Mouse (Mus musculus) gastrocnemius, postnatal 36 days (tissue): ENCODE measurements around the gene Hrh2. TPM values are rescaled to one million over a fixed set of nuclear protein-coding genes. Genes with fewer than 3 reads are reported as not detected.

Experiments
- DNase-seq, 2 experiments: peaks; one replicate each; pipeline ENCODE4 v3.0.0; 2022
- intact Hi-C: fragments of 180-260 bp; cut with DNase I; formaldehyde crosslinking; loops from one replicate; pipeline ENCODE4 v1.15.1; 2025
- total RNA-seq, 2 experiments: library from RNA; stranded (reverse); gene quantifications; 2 replicates each; pipeline ENCODE4 v1.2.3; 2021

Gene Hrh2
- total RNA-seq, 2 experiments from 2014 or later: 0.10 TPM; not detected in 1

- intact Hi-C loops: no loop called here
- DNase-seq: no peak
Measured at GRCm38 (mm10) chr13:54215266-54215665, 23.3 kb downstream of the Hrh2 start.

- intact Hi-C loops: no loop called here
- no peak for DNase-seq
Measured at GRCm38 (mm10) chr13:54215777-54216316, 23.9 kb downstream of the Hrh2 start.

GRCm38 (mm10) chr13:54218341-54218740 lies 26.4 kb downstream of the Hrh2 start:
- intact Hi-C loops: no loop called here
- no peak for DNase-seq

- intact Hi-C loops: no loop called here
- no peak for DNase-seq
Measured at GRCm38 (mm10) chr13:54221631-54222179, 29.8 kb downstream of the Hrh2 start.

- DNase-seq: no peak
- intact Hi-C loops: no loop called here
Measured at GRCm38 (mm10) chr13:54222921-54223769, 31.2 kb downstream of the Hrh2 start.

- peak in 1 of 2 experiments; percentile 25 for DNase-seq
- intact Hi-C loops: loop anchor here (2.0 kb wide), 1 partner anchor 113 kb away; no protein-coding TSS in a partner anchor
Measured at GRCm38 (mm10) chr13:54227916-54228483, 36.1 kb downstream of the Hrh2 start.

- no peak for DNase-seq
- intact Hi-C loops: no loop called here
Measured at GRCm38 (mm10) chr13:54230081-54230480, 38.2 kb downstream of the Hrh2 start.

- DNase-seq: no peak
- intact Hi-C loops: no loop called here
Measured at GRCm38 (mm10) chr13:54231868-54232267, 39.9 kb downstream of the Hrh2 start.

- no peak for DNase-seq
- intact Hi-C loops: no loop called here
Measured at GRCm38 (mm10) chr13:54237512-54237911, 45.6 kb downstream of the Hrh2 start.

- DNase-seq: no peak
- intact Hi-C loops: no loop called here
Measured at GRCm38 (mm10) chr13:54238585-54239323, 46.8 kb downstream of the Hrh2 start.

- DNase-seq: no peak
- intact Hi-C loops: loop anchor here (5.0 to 10.0 kb wide), 2 partner anchors 130 to 392 kb away; no protein-coding TSS in a partner anchor
Measured at GRCm38 (mm10) chr13:54242380-54242779, 50.5 kb downstream of the Hrh2 start.

GRCm38 (mm10) chr13:54245204-54245603 lies 53.3 kb downstream of the Hrh2 start:
- intact Hi-C loops: loop anchor here (10.0 kb wide), 1 partner anchor 390 kb away; no protein-coding TSS in a partner anchor
- no peak for DNase-seq

GRCm38 (mm10) chr13:54247545-54247944 lies 55.6 kb downstream of the Hrh2 start:
- peak; percentile 47 to 53 for DNase-seq
- intact Hi-C loops: loop anchor here (1.0 to 10.0 kb wide), 4 partner anchors 73 to 387 kb away; no protein-coding TSS in a partner anchor

- intact Hi-C loops: loop anchor here (10.0 kb wide), 1 partner anchor 386 kb away; no protein-coding TSS in a partner anchor
- DNase-seq: no peak
Measured at GRCm38 (mm10) chr13:54248436-54248995, 56.6 kb downstream of the Hrh2 start.

- DNase-seq: peak in 1 of 2 experiments; percentile 27
- intact Hi-C loops: loop anchor here (10.0 kb wide), 1 partner anchor 386 kb away; no protein-coding TSS in a partner anchor
Measured at GRCm38 (mm10) chr13:54249007-54249406, 57.1 kb downstream of the Hrh2 start.

GRCm38 (mm10) chr13:54250346-54250745 lies 58.4 kb downstream of the Hrh2 start:
- intact Hi-C loops: no loop called here
- no peak for DNase-seq

GRCm38 (mm10) chr13:54251541-54252225 lies 59.8 kb downstream of the Hrh2 start:
- intact Hi-C loops: no loop called here

GRCm38 (mm10) chr13:54257580-54258223 lies 65.8 kb downstream of the Hrh2 start:
- intact Hi-C loops: no loop called here
- no peak for DNase-seq

More at GRCm38 (mm10) chr13:54251541-54252225, 59.8 kb downstream of the Hrh2 start:
- no peak for DNase-seq
